Mouse (Mus musculus): ENCODE results near the gene Dnaja1.

Gene Dnaja1

GRCm38 (mm10) chr4:40722011-40722666 is at the start of gene Dnaja1:
Gene Dnaja1 (plus strand): TSS chr4:40722150.
- peak; percentile 99 for DNase-seq (ENCODE audit: low spot score in 2 of 2)

DNA sequence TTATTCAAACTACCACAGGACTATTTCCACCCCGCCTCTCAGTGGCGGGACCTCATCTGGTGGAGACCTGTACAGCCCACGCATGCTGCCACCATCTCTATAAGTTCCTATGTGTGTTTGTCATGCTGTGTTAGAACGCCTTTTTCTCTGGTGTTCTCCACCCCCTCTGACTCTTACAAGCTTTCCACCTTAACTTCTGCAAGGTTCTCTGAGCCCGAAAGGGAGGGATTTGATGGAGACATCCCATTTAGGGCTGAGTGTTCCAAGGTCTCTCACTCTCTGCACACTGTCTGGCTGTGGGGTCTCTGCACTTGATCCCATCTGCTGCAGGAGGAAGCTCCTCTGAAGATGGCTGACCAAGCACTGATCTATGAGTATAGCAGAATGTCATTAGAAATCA is 48.4 kb upstream of the Dnaja1 start:
- DNase-seq (ENCODE audit: low spot score in 2 of 2), result no peak

DNA sequence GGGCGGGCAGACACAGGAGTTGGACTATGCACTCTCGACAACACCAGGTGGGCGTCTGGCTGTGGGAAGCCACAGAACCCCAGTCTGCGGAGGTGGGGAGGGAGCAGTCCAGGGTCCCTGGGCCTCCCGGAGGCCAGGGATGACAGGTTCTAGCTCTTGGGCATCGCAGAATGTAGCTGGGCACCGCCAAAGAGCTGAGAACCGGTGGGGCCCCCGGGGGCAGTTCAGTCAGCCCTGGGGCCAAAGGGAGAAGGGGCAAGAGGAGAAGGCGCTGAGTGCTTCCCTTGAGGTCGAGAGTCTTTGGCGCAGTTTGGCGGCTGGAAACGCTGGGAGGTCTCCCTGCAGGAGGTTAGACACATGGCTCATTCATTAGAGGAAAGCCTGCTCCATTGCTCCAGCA is 45.6 kb upstream of the Dnaja1 start:
- no peak for DNase-seq (ENCODE audit: low spot score in 2 of 2)

- no peak for DNase-seq (ENCODE audit: low spot score in 2 of 2)
Measured at GRCm38 (mm10) chr4:40677132-40677531, 44.8 kb upstream of the Dnaja1 start.

DNA sequence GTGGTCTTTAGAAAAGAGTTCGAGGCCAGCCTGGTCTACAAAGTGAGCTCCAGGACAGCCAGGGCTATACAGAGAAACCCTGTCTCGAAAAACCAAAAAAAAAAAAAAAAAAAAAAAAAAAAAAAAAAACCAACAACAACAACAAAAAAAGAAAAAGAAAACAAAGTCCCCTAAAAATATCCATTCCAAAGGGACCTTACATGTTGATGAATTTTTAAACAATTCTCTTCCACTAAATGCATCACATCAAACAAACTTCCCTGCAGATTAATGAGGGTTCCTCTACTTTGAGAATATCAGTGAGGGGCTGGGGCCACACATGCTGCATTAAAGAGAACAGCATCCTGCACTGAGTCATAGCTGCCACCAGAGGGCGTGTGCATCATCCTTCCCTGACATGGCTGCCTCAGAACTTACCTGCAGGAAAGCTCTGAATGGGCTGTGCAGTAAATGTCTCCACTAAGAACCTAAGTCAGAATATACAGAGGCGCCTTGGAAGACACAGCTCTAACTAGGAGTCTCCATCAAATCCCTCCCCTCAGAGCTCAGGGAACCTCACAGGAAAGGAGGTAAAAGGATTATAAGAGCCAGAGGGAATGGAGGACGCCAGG is 41.6 kb upstream of the Dnaja1 start:
- DNase-seq (ENCODE audit: low spot score in 2 of 2), result peak in 1 of 2 experiments; percentile 50

GRCm38 (mm10) chr4:40681908-40682307 is 40.0 kb upstream of the Dnaja1 start:
- DNase-seq (ENCODE audit: low spot score in 2 of 2), result peak; percentile 33 to 64

- DNase-seq (ENCODE audit: low spot score in 2 of 2), result no peak
Measured at GRCm38 (mm10) chr4:40682359-40682758, 39.6 kb upstream of the Dnaja1 start.

DNA sequence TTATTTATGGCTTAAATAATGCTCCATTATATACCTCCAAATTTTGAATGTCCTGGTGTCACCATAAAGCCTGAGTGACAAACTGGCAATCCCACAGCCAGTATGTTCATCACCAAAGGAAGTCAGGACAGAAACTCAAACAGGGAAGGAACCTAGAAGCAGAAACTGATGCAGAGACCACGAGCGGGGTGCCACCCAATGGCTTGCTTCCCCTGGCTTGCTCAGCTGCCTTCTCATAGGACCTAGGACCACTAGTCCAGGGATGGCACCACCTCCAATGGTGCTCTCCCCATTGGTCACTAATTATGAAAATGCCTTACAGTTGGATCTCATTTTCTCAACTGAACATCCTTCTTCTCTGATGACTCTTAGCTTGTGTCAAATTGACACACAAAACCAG is 38.6 kb upstream of the Dnaja1 start:
- DNase-seq (ENCODE audit: low spot score in 2 of 2), result no peak

DNA sequence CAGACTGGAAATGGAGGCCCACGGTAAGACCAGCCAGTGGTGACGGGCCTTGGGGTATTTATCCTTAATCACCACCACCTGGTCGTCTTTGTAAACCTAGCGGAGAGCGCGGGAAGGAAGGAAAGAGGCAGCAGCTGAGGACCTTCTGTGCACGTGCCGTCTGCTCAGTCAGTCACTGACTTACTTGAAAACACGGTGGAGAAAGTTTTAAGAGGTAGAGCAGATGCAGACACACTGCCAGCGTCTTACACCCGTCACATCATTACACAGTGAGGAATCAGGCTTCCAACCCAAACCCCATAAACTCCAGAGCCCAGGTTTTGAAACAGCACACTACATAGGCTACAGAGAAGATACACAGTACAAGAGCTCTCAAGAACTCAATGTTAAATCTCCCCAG is 30.9 kb upstream of the Dnaja1 start:
- no peak for DNase-seq (ENCODE audit: low spot score in 2 of 2)

GRCm38 (mm10) chr4:40697059-40697458 is 24.9 kb upstream of the Dnaja1 start:
- no peak for DNase-seq (ENCODE audit: low spot score in 2 of 2)

DNA sequence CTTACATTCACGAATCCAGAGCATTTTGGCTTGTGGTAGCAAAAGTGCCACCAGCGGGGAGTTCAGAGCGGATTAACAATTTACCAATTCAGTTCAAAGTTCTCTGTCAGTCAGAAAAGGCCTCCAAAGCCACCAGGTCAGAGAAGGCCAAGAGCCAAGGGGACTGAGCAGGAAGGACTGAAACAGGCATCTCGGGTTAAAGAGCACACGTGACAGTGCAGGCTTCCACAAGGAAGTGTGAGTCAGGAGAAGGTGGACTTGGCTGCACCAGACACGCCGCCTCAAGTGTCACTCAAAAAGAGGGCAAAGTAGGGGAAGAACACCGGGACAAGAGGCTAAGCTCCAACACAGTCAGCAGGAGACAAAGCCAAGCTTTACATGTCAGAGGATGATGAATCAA is 21.7 kb upstream of the Dnaja1 start:
- DNase-seq (ENCODE audit: low spot score in 2 of 2), result no peak

GRCm38 (mm10) chr4:40701796-40702195 is 20.2 kb upstream of the Dnaja1 start:
- no peak for DNase-seq (ENCODE audit: low spot score in 2 of 2)

DNA sequence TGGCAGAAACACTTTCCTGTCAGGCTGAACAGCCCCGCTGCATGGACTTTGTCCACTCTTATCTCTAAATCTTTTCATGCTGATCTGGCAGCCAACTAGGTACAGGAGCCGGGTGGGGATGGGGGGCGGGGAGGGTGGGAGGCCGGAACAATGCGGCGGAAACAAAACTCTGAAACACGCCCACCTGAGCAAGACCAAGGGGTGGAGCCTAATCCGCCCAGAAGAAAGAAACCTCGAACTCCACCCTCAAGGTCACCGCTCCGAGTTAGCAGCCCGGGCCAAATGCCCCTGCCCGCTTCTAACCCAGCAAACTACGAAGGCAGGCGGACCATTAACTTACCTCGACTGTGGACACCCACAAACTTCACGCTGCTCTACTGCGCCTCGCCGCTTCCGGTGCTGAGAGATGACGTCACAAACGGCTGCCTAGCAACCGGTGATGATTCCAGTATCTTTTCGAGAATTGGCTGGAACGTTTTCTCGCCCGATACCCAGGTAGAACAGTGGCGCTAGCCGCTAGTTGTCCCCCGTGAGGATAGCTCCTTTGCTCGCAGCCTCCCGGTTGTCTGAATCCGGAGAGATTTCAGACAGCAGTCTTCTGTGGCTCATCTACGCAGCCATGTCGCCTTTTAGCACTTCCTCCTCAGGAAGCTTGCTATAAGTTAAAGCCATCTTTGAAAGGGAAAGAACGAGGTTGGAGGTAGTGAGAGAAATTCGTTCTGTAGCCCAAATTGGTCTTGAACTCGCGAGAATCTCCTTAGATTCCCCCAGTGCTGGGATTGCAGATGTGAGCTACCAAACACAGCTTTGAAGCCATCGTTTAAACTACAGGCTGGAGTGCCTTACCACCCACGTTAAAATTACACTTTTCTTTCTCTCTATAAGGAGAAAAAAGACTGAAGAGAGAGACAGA is 18.9 kb upstream of the Dnaja1 start, which contains the start of gene Aptx:
Aptx (minus strand) TSS at position 398 of the 913 bp plus-strand sequence.
- DNase-seq (ENCODE audit: low spot score in 2 of 2), result peak; percentile 92 to 95

DNA sequence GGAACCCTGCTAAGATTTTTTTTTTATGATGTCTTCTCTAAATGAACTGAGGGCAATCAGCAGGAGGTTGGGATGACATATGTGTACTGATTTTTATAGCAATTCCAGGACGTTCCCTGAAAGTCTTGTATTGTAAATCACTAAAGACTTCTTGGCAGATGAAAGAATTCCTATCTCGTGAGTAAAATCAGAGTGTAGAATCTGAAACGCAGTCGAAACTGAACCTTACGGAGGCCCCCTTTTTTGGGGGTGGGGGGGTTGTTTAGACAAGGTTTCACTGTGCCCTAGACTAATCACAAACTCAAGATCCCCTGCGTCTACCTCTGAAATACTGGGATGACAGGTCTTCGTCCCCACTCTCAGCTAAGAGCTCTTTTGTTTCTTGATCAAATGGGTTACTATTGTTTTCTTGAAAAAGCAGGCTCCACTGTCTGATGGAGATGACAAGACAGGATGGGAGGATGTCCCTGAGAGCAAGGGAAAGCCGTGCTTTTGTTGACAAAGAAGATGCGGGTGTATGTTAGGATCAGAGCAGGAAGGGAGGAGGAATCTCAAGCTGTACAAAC is 18.2 kb upstream of the Dnaja1 start:
- no peak for DNase-seq (ENCODE audit: low spot score in 2 of 2)

- DNase-seq (ENCODE audit: low spot score in 2 of 2), result no peak
Measured at GRCm38 (mm10) chr4:40717141-40717540, 4.8 kb upstream of the Dnaja1 start.

DNA sequence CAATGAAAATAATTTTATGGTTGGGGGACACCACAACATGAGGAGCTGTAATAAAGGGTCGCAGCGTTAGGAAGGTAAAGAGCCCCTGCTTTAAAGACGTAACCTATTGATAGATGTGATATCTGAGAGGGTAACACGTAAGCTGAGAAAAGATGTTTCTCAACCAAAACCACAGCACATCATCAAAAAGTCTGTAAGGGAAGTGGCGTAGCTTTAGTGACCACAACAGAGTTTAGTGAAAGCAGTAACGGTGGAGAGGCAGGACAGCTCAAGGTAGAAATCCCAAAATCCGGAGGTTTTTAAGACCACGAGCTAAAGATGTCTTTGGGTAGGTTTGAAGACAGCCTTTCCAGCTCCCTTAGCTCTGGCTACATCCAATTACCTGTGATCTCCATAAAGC is 1.0 kb upstream of the Dnaja1 start:
- DNase-seq (ENCODE audit: low spot score in 2 of 2), result no peak

DNA sequence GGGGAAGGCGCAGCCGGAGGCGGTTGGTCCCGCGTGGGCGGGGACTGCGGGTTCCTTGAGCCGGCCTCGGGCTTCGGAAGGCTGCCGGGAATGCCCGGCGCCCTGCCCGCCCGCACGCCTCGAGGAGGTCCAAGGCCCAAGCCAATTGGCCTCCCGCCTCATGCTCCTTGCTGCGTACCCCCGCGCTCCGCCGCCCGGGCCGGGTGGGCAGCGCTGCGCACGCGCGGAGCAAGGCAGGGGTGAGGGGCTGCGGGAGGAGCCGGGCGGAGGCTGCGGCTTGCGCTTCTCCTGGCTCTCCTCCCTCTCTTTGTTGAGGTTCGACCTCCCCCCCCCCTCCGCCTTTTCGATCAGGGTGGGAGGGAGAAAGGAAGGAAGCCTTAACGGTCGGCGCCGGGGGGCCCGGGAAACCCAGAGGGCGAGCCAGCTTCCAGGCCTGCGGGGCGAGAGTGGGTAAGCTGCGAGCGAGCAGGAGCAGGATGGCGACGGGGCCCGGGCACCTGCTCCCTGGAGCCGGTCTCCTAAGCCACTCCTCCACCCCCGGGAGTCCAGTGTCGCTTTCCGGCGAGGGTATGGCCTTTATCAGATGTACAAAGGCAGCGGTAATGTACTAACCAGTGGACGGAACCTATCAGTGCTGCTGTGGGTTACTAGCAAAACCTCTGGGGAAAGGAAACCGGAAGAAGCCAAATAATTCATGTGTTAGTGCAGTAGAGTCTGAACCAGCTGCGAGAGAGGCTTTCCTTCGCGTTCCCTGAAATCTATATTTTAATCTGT is 924 bp downstream of the Dnaja1 start:
- DNase-seq (ENCODE audit: low spot score in 2 of 2), result peak; percentile 71 to 75

- no peak for DNase-seq (ENCODE audit: low spot score in 2 of 2)
Measured at GRCm38 (mm10) chr4:40725141-40725540, 3.2 kb downstream of the Dnaja1 start.

DNA sequence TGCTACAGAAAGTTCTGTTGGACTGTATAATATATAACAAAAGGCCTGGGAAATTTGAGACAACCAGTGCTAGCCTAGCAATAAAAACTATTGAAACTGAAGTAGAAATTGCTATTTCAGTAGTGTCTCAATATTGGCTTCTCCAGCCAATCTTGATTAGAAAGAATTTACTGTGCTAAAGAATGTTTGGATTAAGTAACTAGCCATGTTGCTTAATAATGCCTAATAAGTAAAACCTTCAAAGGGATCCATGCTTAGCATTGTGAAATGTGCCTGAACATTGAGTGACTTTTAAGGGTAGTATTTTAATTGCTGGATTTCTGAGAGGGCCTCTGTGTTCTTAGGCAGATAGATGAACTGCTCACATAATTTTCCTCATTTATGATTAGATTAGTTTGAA is 3.6 kb downstream of the Dnaja1 start:
- DNase-seq (ENCODE audit: low spot score in 2 of 2), result no peak

GRCm38 (mm10) chr4:40727247-40727646 is 5.3 kb downstream of the Dnaja1 start:
- DNase-seq (ENCODE audit: low spot score in 2 of 2), result no peak

- DNase-seq (ENCODE audit: low spot score in 2 of 2), result no peak
Measured at GRCm38 (mm10) chr4:40731262-40731661, 9.3 kb downstream of the Dnaja1 start.

All from spleen, postnatal 10 days (tissue).